Mouse (Mus musculus) hindbrain, embryonic 14.5 days (tissue): ENCODE measurements around the gene Zcchc10. TPM values are rescaled to one million over a fixed set of nuclear protein-coding genes. Genes with fewer than 3 reads are reported as not detected.
A peak's percentile ranks its signal among the peaks of the same experiment; 100 is the strongest.

Source experiments
- ATAC-seq: fragments of 200-750 bp; cut with Nextera tagmentation; 2 replicates; pipeline ENCODE4 v1.8.0; 2017; ENCODE audit warnings: moderate number of reproducible peaks, mild to moderate bottlenecking, moderate TSS enrichment, moderate library complexity; ENCODE audit not compliant: low FRiP score
- DNase-seq: peaks from one replicate; pipeline ENCODE4 v3.0.0-alpha.2; 2015; ENCODE audit warnings: low spot score
- H3K27ac ChIP-seq: fragments of 300-500 bp; sonication (generic); 2 replicates; pipeline ENCODE4 v1.5.1; 2014; ENCODE audit warnings: mild to moderate bottlenecking, moderate library complexity
- H3K27me3 ChIP-seq: fragments of 300-500 bp; sonication (generic); 2 replicates; pipeline ENCODE4 v1.6.1; 2014; ENCODE audit warnings: mild to moderate bottlenecking, low read length, mixed read lengths; ENCODE audit not compliant: control insufficient read depth, insufficient read depth
- H3K36me3 ChIP-seq: fragments of 300-500 bp; sonication (generic); replicated peaks from 2 replicates; pipeline ENCODE4 v1.6.1; 2014; ENCODE audit not compliant: control insufficient read depth, insufficient read depth
- H3K4me1 ChIP-seq: fragments of 300-500 bp; sonication (generic); replicated peaks from 2 replicates; pipeline ENCODE4 v1.6.1; 2014; ENCODE audit warnings: antibody characterized with exemption, low read length, mixed read lengths; ENCODE audit not compliant: control insufficient read depth, insufficient read depth
- H3K4me2 ChIP-seq: fragments of 300-500 bp; sonication (generic); replicated peaks from 2 replicates; pipeline ENCODE4 v1.6.1; 2014; ENCODE audit warnings: mild to moderate bottlenecking, moderate library complexity
- H3K4me3 ChIP-seq: fragments of 300-500 bp; sonication (generic); replicated peaks from 2 replicates; pipeline ENCODE4 v1.5.1; 2014; ENCODE audit warnings: mild to moderate bottlenecking, low read length
- H3K9ac ChIP-seq: fragments of 300-500 bp; sonication (generic); 2 replicates; pipeline ENCODE4 v1.6.1; 2014
- H3K9me3 ChIP-seq: fragments of 300-500 bp; sonication (generic); 2 replicates; pipeline ENCODE4 v1.6.1; 2016; ENCODE audit warnings: low read length; ENCODE audit not compliant: control insufficient read depth
- WGBS: fragments of 180-500 bp; shearing (Covaris S2); extraction: QIAGEN DNeasy Blood & Tissue Kit; methylation state at CpG from one replicate; pipeline ENCODE4 v1.1.7; 2014; 5-methylcytosine and 5-hydroxymethylcytosine counted together
- polyA plus RNA-seq: library from polyadenylated mRNA; unstranded; fragments of >200 nt; fragmentation: Nextera tagmentation; extraction: Ambion mirVana; gene quantifications from 2 replicates; pipeline ENCODE4 v1.2.1, GENCODE M21; 2014

Gene Zcchc10
- polyA plus RNA-seq, 1 experiment from 2014 or later: 14.9 TPM

- peak overlapping the region; percentile 100 for H3K9ac ChIP-seq
- H3K4me1 ChIP-seq: peaks cover 23% of the 10 kb centered on the region
- H3K27ac ChIP-seq: peak overlapping the region; percentile 99
- under 1% methylated on average over 35 of the region's 35 CpGs for WGBS
- DNase-seq (peak; percentile 74), ATAC-seq (no peak)
- H3K36me3 ChIP-seq: no peaks in the 10 kb centered on the region
- peak overlapping the region; percentile 99 for H3K4me3 ChIP-seq
- no peaks in the 10 kb centered on the region for H3K9me3 ChIP-seq
- no peaks in the 10 kb centered on the region for H3K27me3 ChIP-seq
- peak overlapping the region; percentile 67 for H3K4me2 ChIP-seq
Observed at GRCm38 (mm10) chr11:53351224-53351942, 26.9 kb downstream of the Zcchc10 start.

DNA sequence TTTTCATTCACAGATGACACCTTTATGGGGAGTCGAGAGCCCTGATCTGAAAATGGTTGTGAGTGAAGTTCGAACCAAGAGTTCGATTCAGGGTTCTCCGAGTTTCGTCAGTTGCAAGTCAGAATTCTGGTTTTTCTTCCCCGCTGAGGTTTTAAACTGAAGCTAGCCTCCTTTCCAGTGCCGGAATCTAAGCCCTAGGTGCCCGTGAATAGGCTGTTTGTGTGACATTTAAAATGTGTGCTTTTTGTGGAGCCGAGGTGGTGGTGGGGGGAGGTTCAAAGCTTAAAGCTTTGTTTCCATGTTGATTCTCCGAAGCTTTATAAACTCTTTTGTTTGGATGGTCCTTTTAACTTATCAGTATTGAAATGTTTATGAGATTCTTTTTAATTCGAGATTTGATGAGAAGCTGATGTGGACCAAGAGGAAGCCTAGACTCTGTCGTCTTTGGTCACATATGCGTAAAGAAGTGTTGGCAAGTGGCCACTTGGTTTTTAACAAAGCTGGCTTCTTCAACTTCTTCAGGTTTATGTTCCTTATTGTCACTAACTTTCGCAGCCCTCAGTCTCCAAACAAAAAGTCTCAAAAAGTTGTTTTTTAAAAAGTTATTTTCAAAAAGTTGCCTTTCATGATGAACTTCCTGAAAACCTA is 27.6 kb downstream of the Zcchc10 start:
- Histone ChIP-seq H3K27ac (peak overlapping the region; percentile 99), H3K4me3 (peak overlapping the region; percentile 99), H3K9ac (peak overlapping the region; percentile 100), H3K4me1 (peaks cover 23% of the 10 kb centered on the region), H3K9me3 (no peaks in the 10 kb centered on the region), H3K36me3 (no peaks in the 10 kb centered on the region), H3K27me3 (no peaks in the 10 kb centered on the region), H3K4me2 (peak overlapping the region; percentile 67)
- 3% methylated on average over 14 of the region's 14 CpGs for WGBS
- no peak for DNase-seq
- no peak for ATAC-seq

DNA sequence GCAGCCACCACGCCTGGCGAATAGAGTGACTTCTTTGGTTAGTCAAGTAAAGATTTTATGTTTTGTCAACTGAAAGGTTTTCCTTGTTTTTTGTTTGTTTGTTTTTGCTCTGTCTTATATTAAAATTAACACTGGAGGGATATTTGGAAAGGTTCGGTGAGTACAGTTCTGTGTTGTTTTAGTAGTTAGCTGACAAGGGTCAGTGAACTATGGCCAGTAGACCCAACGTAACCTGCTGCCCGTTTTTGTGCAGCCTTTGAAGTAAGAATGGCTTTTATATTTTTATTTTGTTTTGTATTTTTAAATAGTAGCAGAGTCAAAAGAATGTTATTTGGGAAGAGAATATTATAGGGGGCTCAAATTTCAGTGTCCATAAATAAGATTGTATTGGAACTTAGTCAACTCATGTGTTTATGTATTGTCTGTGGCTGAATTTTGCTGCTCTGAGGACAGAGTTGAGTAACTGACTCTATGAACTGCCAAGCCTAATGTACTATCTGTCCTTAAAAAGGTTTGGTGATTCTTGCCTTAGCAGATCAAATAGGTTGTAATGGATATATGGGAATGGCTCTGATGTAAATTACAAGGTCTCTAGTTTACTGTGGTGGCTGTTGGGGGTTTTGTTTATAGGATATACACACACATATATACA is 34.2 kb downstream of the Zcchc10 start:
- H3K4me3 ChIP-seq: no peak overlapping the region

GRCm38 (mm10) chr11:53367032-53367431 is 42.6 kb downstream of the Zcchc10 start:
- peaks cover 26% of the 10 kb centered on the region for H3K36me3 ChIP-seq
- 94% methylated on average over 2 of the region's 2 CpGs for WGBS
- no peaks in the 10 kb centered on the region for H3K27me3 ChIP-seq
- no peak overlapping the region for H3K9ac ChIP-seq
- no peaks in the 10 kb centered on the region for H3K9me3 ChIP-seq
- no peaks in the 10 kb centered on the region for H3K4me1 ChIP-seq
- H3K4me2 ChIP-seq: no peak overlapping the region
- no peak overlapping the region for H3K4me3 ChIP-seq
- H3K27ac ChIP-seq: no peak overlapping the region
- DNase-seq: no peak
- ATAC-seq: no peak

More for the DNA sequence above, 34.2 kb downstream of the Zcchc10 start:
- ATAC-seq: no peak
- DNase-seq: no peak
- H3K9ac ChIP-seq: no peak overlapping the region
- H3K9me3 ChIP-seq: no peaks in the 10 kb centered on the region
- 98% methylated on average over 5 of the region's 5 CpGs for WGBS
- peaks cover 11% of the 10 kb centered on the region; the same call in 1 of the 2 replicates for H3K4me1 ChIP-seq
- H3K27ac ChIP-seq: no peak overlapping the region
- no peak overlapping the region for H3K4me2 ChIP-seq
- H3K36me3 ChIP-seq: no peaks in the 10 kb centered on the region
- H3K27me3 ChIP-seq: no peaks in the 10 kb centered on the region

GRCm38 (mm10) chr11:53378918-53379317 is 54.4 kb downstream of the Zcchc10 start:
- H3K4me3 ChIP-seq: no peak overlapping the region
- H3K4me2 ChIP-seq: no peak overlapping the region
- H3K4me1 ChIP-seq: no peaks in the 10 kb centered on the region
- DNase-seq: no peak
- no peak overlapping the region for H3K27ac ChIP-seq
- no peak overlapping the region for H3K9ac ChIP-seq
- no peaks in the 10 kb centered on the region for H3K27me3 ChIP-seq
- 87% methylated on average over 1 of the region's 1 CpGs for WGBS
- no peaks in the 10 kb centered on the region for H3K9me3 ChIP-seq
- H3K36me3 ChIP-seq: peaks cover 61% of the 10 kb centered on the region
- no peak for ATAC-seq

Other genes starting within 250 kb of the Zcchc10 start
- 51.5 and 52.7 TPM in 2 replicates for gene Hspa4, start 24.2 kb upstream of the Zcchc10 start, polyA plus RNA-seq
- gene Aff4, start 26.2 kb downstream of the Zcchc10 start, polyA plus RNA-seq: 80.1 and 90.6 TPM in 2 replicates
- gene Leap2, start 98.5 kb downstream of the Zcchc10 start, polyA plus RNA-seq: not detected in 2 replicates
- gene Uqcrq, start 106.2 kb downstream of the Zcchc10 start, polyA plus RNA-seq: 751 and 866 TPM in 2 replicates
- 3.1 and 3.2 TPM in 2 replicates for gene Gdf9, start 106.3 kb downstream of the Zcchc10 start, polyA plus RNA-seq
- 0.11 TPM in 1 of 2 replicates, not detected in the other for gene Gm10447, start 132.4 kb downstream of the Zcchc10 start, polyA plus RNA-seq
- 2.5 and 3.5 TPM in 2 replicates for gene Shroom1, start 132.5 kb downstream of the Zcchc10 start, polyA plus RNA-seq
- gene Gm9837, start 145.8 kb downstream of the Zcchc10 start, polyA plus RNA-seq: not detected in 2 replicates
- gene Gm9945, start 155.5 kb downstream of the Zcchc10 start, polyA plus RNA-seq: 0.36 TPM in 1 of 2 replicates, not detected in the other
- gene Sowaha, start 155.6 kb downstream of the Zcchc10 start, polyA plus RNA-seq: 1.3 and 1.4 TPM in 2 replicates
- 21.6 and 23.7 TPM in 2 replicates for gene Sept8, start 194.6 kb downstream of the Zcchc10 start, polyA plus RNA-seq
- 278 and 302 TPM in 2 replicates for gene Kif3a, start 242.7 kb downstream of the Zcchc10 start, polyA plus RNA-seq